In the genomic region with DNA sequence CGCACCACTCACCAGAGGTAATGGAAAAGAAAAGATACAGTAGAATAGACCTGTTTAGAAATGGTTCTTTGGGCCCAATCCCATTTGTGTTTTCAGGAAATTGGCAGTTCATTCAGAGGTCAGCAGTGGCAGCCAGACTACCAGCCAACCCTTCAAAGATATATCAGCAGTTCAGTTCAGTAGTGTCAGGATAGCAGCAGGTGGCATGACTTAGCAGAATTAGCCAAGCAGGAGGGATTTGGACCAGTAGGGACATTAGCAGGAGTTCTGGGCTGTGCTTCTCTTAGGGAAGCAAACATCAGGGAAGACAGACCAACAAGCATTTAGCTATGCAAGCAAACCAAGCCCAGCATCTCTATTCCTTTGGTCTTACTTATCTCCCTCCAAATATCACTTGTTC, we compare ENCODE assay signal across 26 mouse cellular contexts.
DNase-seq lines count a peak whose midpoint lies in the region; ATAC-seq and TF ChIP-seq lines count a peak whose summit lies in the region.
"Had no signal": no experiment of that assay in that cellular context is flagged by ENCODE, and none has a peak within 500 bp of the region (broad histone marks: within the 10 kb centered on the region; RNA-seq: fewer than 3 reads in every experiment).

No protein-coding gene starts in this region.

- WGBS in stomach, postnatal 0 days: 71% methylated on average over 1 of the region's 1 CpGs

- H3K4me2 ChIP-seq in stomach, postnatal 0 days (replicated peaks; ENCODE audit: low read depth): no peak overlapping the region

- TF ChIP-seq EP300 in stomach, postnatal 0 days (optimal IDR thresholded peaks at IDR 0.05): no peak

- no peak overlapping the region for H3K4me3 ChIP-seq in ES-E14 (ENCODE audit: insufficient read depth in 1 of 2, low read depth in 1 of 2, low read length in 2 of 2, poor library complexity in 1 of 2, severe bottlenecking in 1 of 2)
- H3K4me3 ChIP-seq in stomach, postnatal 0 days (ENCODE audit: low read depth, low read length): no peak overlapping the region

- no peak for TF ChIP-seq CTCF in stomach, postnatal 0 days (IDR thresholded peaks at IDR 0.05; ENCODE audit: low read depth)

- H3K27me3 ChIP-seq in stomach, postnatal 0 days (ENCODE audit: control insufficient read depth, insufficient read depth, low read length): no peaks in the 10 kb centered on the region
- H3K27me3 ChIP-seq: CH12.LX, Patski had no signal

- no peak overlapping the region for H3K27ac ChIP-seq in ES-E14 (ENCODE audit: insufficient read depth, low read depth, low read length, poor library complexity, severe bottlenecking)
- H3K27ac ChIP-seq in stomach, postnatal 0 days (replicated peaks): no peak overlapping the region

- in situ Hi-C loops in ES-E14 (cut with MboI; ENCODE audit: low sequenced_read_pairs in 2 of 2, unreplicated experiment in 2 of 2): no loop called here

- peak; percentile 64 for DNase-seq in ES-CJ7 (ENCODE audit: low read depth, low spot score)
- no peak for DNase-seq in ES-E14 (ENCODE audit: low read depth, low spot score)
- peak; percentile 55 for DNase-seq in R1 (ENCODE audit: low read depth, low spot score)
- DNase-seq in ZHBTc4 (ENCODE audit: low read depth, low spot score): peak; percentile 26
- no peak for DNase-seq in retina, embryonic 14.5 days (ENCODE audit: low spot score)
- DNase-seq in thymus, adult 18-20 months: no peak
- DNase-seq in stomach, postnatal 0 days (ENCODE audit: low spot score): no peak
- no peak for DNase-seq in lung, postnatal 25 days (ENCODE audit: low spot score)
- DNase-seq: adrenal gland, adult 2 months; adrenal gland, adult 8-10 months; adrenal gland, postnatal 10 days; adrenal gland, postnatal 14 days; adrenal gland, postnatal 25 days; adrenal gland, postnatal 36 days; B cell, adult 2 months; cerebellum, adult 11 months; cerebellum, adult 11-12 months; cerebellum, adult 18-20 months; cerebellum, adult 2 months; cerebellum, adult 8-10 months; cerebellum, adult 9-10 months had no signal

- H3K36me3 ChIP-seq in ES-E14 (ENCODE audit: control insufficient read depth, insufficient read depth, low read length, poor library complexity, severe bottlenecking): no peaks in the 10 kb centered on the region
- H3K36me3 ChIP-seq in stomach, postnatal 0 days (ENCODE audit: control insufficient read depth, insufficient read depth, low read length): no peaks in the 10 kb centered on the region
- H3K36me3 ChIP-seq: G1E had no signal

- ATAC-seq in stomach, postnatal 0 days (ENCODE audit: low FRiP score, low TSS enrichment): no peak
- ATAC-seq: activated CD4-positive, CD25-positive, alpha-beta regulatory T cell, adult 4 months; CD4-positive, CD25-positive, alpha-beta regulatory T cell, adult 4 months; Patski had no signal

- H3K9me3 ChIP-seq in ES-E14 (ENCODE audit: control insufficient read depth, insufficient read depth, low read depth, low read length): no peaks in the 10 kb centered on the region
- H3K9me3 ChIP-seq in stomach, postnatal 0 days (ENCODE audit: control insufficient read depth, low read length): no peaks in the 10 kb centered on the region
- H3K9me3 ChIP-seq: G1E had no signal

- no peak overlapping the region for H3K9ac ChIP-seq in ES-E14 (ENCODE audit: insufficient read depth, low read depth, low read length, poor library complexity, severe bottlenecking)
- no peak overlapping the region for H3K9ac ChIP-seq in stomach, postnatal 0 days (ENCODE audit: low read length)

- H3K4me1 ChIP-seq in ES-E14 (ENCODE audit: control insufficient read depth in 2 of 2, insufficient read depth in 2 of 2, low read length in 2 of 2, poor library complexity in 1 of 2): no peaks in the 10 kb centered on the region
- no peaks in the 10 kb centered on the region for H3K4me1 ChIP-seq in stomach, postnatal 0 days (replicated peaks; ENCODE audit: control insufficient read depth, insufficient read depth)

TF ChIP-seq in ES-E14, 5 proteins besides CTCF, POLR2A, EP300 and RAD21:
- TF ChIP-seq ZNF384 (IDR thresholded peaks at IDR 0.05; ENCODE audit: low read depth, low read length): no peak
- TF ChIP-seq CHD2 (IDR thresholded peaks at IDR 0.05; ENCODE audit: low read depth, low read length): no peak
- no peak for TF ChIP-seq ZC3H11A (IDR thresholded peaks at IDR 0.05; ENCODE audit: borderline replicate concordance, low read depth, low read length)
- peak; percentile 48; the same call in 1 of the 2 replicates for TF ChIP-seq MAFK (IDR thresholded peaks at IDR 0.05; ENCODE audit: insufficient read depth, low read depth, low read length)
- TF ChIP-seq HCFC1 (IDR thresholded peaks at IDR 0.05; ENCODE audit: borderline replicate concordance, insufficient read depth, low read length): no peak

Comparison
In these comparisons a context has a peak if more than half of its experiments do, and no peak if none do; other contexts are left out.
1. DNase-seq: peak in ES-CJ7 (single experiment), R1 (single experiment) and ZHBTc4 (single experiment); none in ES-E14 (single experiment), retina, embryonic 14.5 days (single experiment), thymus, adult 18-20 months (0 of 2), stomach, postnatal 0 days (single experiment) and lung, postnatal 25 days (single experiment).